Mouse (Mus musculus) left cerebral cortex, postnatal 14 days (tissue): ENCODE results near the gene Comp. TPM values are rescaled to one million over a fixed set of nuclear protein-coding genes. Genes with fewer than 3 reads are reported as not detected.
A peak's percentile ranks its signal among the peaks of the same experiment; 100 is the strongest.

Experiments
- DNase-seq, 2 experiments: peaks; one replicate each; pipeline ENCODE4 v3.0.0; 2021 to 2022; ENCODE audit warnings: low spot score in 2 of 2, mixed read lengths in 1 of 2
- intact Hi-C: fragments of 180-260 bp; cut with DNase I; formaldehyde crosslinking; loops from one replicate; pipeline ENCODE4 v1.15.1; 2025
- total RNA-seq, 2 experiments: library from RNA; stranded (reverse); gene quantifications; 2 replicates each; pipeline ENCODE4 v1.2.3; 2021

Comp gene
- total RNA-seq, 2 experiments from 2014 or later, result 0.51 to 0.72 TPM

GRCm38 (mm10) chr8:70351035-70351999 lies 22.0 kb upstream of the Comp start:
- intact Hi-C loops, result no loop called here
- DNase-seq, result no peak

- intact Hi-C loops, result no loop called here
- no peak for DNase-seq
Observed at GRCm38 (mm10) chr8:70352000-70352384, 21.4 kb upstream of the Comp start.

GRCm38 (mm10) chr8:70352657-70353151 lies 20.7 kb upstream of the Comp start:
- no peak for DNase-seq

GRCm38 (mm10) chr8:70353194-70353817 lies 20.1 kb upstream of the Comp start, which contains the start of gene Upf1:
TSS of gene Upf1 (minus strand) at chr8:70353278.
- peak; percentile 99 for DNase-seq
- intact Hi-C loops, result no loop called here

More at GRCm38 (mm10) chr8:70352657-70353151, 20.7 kb upstream of the Comp start:
- intact Hi-C loops, result no loop called here

- peak; percentile 54 to 81 for DNase-seq
- intact Hi-C loops, result no loop called here
Observed at GRCm38 (mm10) chr8:70354004-70354403, 19.4 kb upstream of the Comp start.

- intact Hi-C loops, result no loop called here
- DNase-seq, result no peak
Observed at GRCm38 (mm10) chr8:70356111-70356510, 17.2 kb upstream of the Comp start.

- intact Hi-C loops, result no loop called here
- DNase-seq, result no peak
Observed at GRCm38 (mm10) chr8:70359411-70359810, 13.9 kb upstream of the Comp start.

GRCm38 (mm10) chr8:70360769-70361168 lies 12.6 kb upstream of the Comp start:
- intact Hi-C loops, result no loop called here
- DNase-seq, result no peak

- intact Hi-C loops, result no loop called here
Observed at GRCm38 (mm10) chr8:70361484-70362032, 11.8 kb upstream of the Comp start.

GRCm38 (mm10) chr8:70364066-70364465 lies 9.3 kb upstream of the Comp start:
- no peak for DNase-seq
- intact Hi-C loops, result no loop called here

More at GRCm38 (mm10) chr8:70361484-70362032, 11.8 kb upstream of the Comp start:
- no peak for DNase-seq

- intact Hi-C loops, result no loop called here
Observed at GRCm38 (mm10) chr8:70366588-70366987, 6.8 kb upstream of the Comp start.

GRCm38 (mm10) chr8:70370476-70370875 lies 2.9 kb upstream of the Comp start:
- intact Hi-C loops, result no loop called here

More at GRCm38 (mm10) chr8:70366588-70366987, 6.8 kb upstream of the Comp start:
- DNase-seq, result no peak

GRCm38 (mm10) chr8:70371951-70372350 lies 1.4 kb upstream of the Comp start:
- intact Hi-C loops, result no loop called here

More at GRCm38 (mm10) chr8:70370476-70370875, 2.9 kb upstream of the Comp start:
- no peak for DNase-seq

GRCm38 (mm10) chr8:70374318-70374927 lies 1.1 kb downstream of the Comp start:
- intact Hi-C loops, result no loop called here

More at GRCm38 (mm10) chr8:70371951-70372350, 1.4 kb upstream of the Comp start:
- DNase-seq, result no peak

GRCm38 (mm10) chr8:70375212-70375859 lies 2.0 kb downstream of the Comp start:
- DNase-seq, result no peak
- intact Hi-C loops, result no loop called here

More at GRCm38 (mm10) chr8:70374318-70374927, 1.1 kb downstream of the Comp start:
- peak in 1 of 2 experiments; percentile 46 for DNase-seq

- no peak for DNase-seq
- intact Hi-C loops, result no loop called here
Observed at GRCm38 (mm10) chr8:70376275-70376741, 3.0 kb downstream of the Comp start.

GRCm38 (mm10) chr8:70377049-70377448 lies 3.7 kb downstream of the Comp start:
- intact Hi-C loops, result no loop called here
- DNase-seq, result no peak

- intact Hi-C loops, result no loop called here
- DNase-seq, result peak; percentile 41 to 43
Observed at GRCm38 (mm10) chr8:70380069-70380468, 6.7 kb downstream of the Comp start.

GRCm38 (mm10) chr8:70383287-70383686 lies 9.9 kb downstream of the Comp start:
- DNase-seq, result peak; percentile 65 to 72
- intact Hi-C loops, result loop anchor here (2.0 kb wide), 1 partner anchor 122 kb away; no protein-coding TSS in a partner anchor
